Mouse (Mus musculus) kidney, embryonic 15.5 days (tissue): ENCODE results near the gene Dst. TPM values are rescaled to one million over a fixed set of nuclear protein-coding genes. Genes with fewer than 3 reads are reported as not detected.

Experiments used
- ATAC-seq: fragments of 200-750 bp; cut with Nextera tagmentation; replicated peaks from 2 replicates; pipeline ENCODE4 v1.8.0; 2017; ENCODE audit warnings: moderate TSS enrichment; ENCODE audit not compliant: low FRiP score
- H3K27ac ChIP-seq: fragments of 300-500 bp; sonication (generic); 2 replicates; pipeline ENCODE4 v1.5.1; 2015; ENCODE audit warnings: mild to moderate bottlenecking, inconsistent platforms
- H3K27me3 ChIP-seq: fragments of 300-500 bp; sonication (generic); 2 replicates; pipeline ENCODE4 v1.6.1; 2015; ENCODE audit warnings: inconsistent platforms
- H3K36me3 ChIP-seq: fragments of 300-500 bp; sonication (generic); 2 replicates; pipeline ENCODE4 v1.6.1; 2015; ENCODE audit warnings: inconsistent platforms
- H3K4me1 ChIP-seq: fragments of 300-500 bp; sonication (generic); 2 replicates; pipeline ENCODE4 v1.6.1; 2015; ENCODE audit warnings: inconsistent platforms
- H3K4me2 ChIP-seq: fragments of 300-500 bp; sonication (generic); 2 replicates; pipeline ENCODE4 v1.6.1; 2015; ENCODE audit warnings: moderate library complexity, mild to moderate bottlenecking, inconsistent platforms
- H3K4me3 ChIP-seq: fragments of 300-500 bp; sonication (generic); replicated peaks from 2 replicates; pipeline ENCODE4 v1.5.1; 2015; ENCODE audit warnings: mild to moderate bottlenecking, inconsistent platforms
- H3K9ac ChIP-seq: fragments of 300-500 bp; sonication (generic); 2 replicates; pipeline ENCODE4 v1.6.1; 2015; ENCODE audit warnings: mild to moderate bottlenecking, inconsistent platforms
- H3K9me3 ChIP-seq: fragments of 300-500 bp; sonication (generic); replicated peaks from 2 replicates; pipeline ENCODE4 v1.6.1; 2016; ENCODE audit warnings: inconsistent platforms
- WGBS: fragments of 180-500 bp; shearing (Covaris S2); methylation state at CpG from one replicate; pipeline ENCODE4 v1.1.7; 2015; ENCODE audit warnings: mixed read lengths; 5-methylcytosine and 5-hydroxymethylcytosine counted together
- polyA plus RNA-seq: library from polyadenylated mRNA; unstranded; fragments of >200 nt; fragmentation: Nextera tagmentation; extraction: Ambion mirVana; gene quantifications from 2 replicates; pipeline ENCODE4 v1.2.1, GENCODE M21; 2015

The Dst gene
- polyA plus RNA-seq, 1 experiment from 2014 or later = 27.9 TPM

GRCm38 (mm10) chr1:34095173-34095572 lies 187.1 kb downstream of the Dst start:
- 11% methylated on average over 4 of the region's 4 CpGs for WGBS
- H3K27ac ChIP-seq = peak overlapping the region; percentile 63; the same call in 1 of the 2 replicates
- ATAC-seq = peak; percentile 37

GRCm38 (mm10) chr1:34096923-34097322 lies 188.9 kb downstream of the Dst start:
- no peak for ATAC-seq
- no peaks in the 10 kb centered on the region for H3K27me3 ChIP-seq
- no peaks in the 10 kb centered on the region for H3K9me3 ChIP-seq
- H3K27ac ChIP-seq = no peak overlapping the region
- H3K4me3 ChIP-seq = no peak overlapping the region
- H3K36me3 ChIP-seq = no peaks in the 10 kb centered on the region
- no peak overlapping the region for H3K9ac ChIP-seq
- no peak overlapping the region for H3K4me2 ChIP-seq
- WGBS = 50% methylated on average over 3 of the region's 3 CpGs
- H3K4me1 ChIP-seq = peaks cover 28% of the 10 kb centered on the region

More at GRCm38 (mm10) chr1:34095173-34095572, 187.1 kb downstream of the Dst start:
- H3K9ac ChIP-seq = no peak overlapping the region
- H3K9me3 ChIP-seq = no peaks in the 10 kb centered on the region
- H3K4me1 ChIP-seq = peaks cover 30% of the 10 kb centered on the region
- no peaks in the 10 kb centered on the region for H3K27me3 ChIP-seq
- H3K36me3 ChIP-seq = peaks cover under 1% of the 10 kb centered on the region; the same call in 1 of the 2 replicates
- no peak overlapping the region for H3K4me3 ChIP-seq
- H3K4me2 ChIP-seq = no peak overlapping the region

GRCm38 (mm10) chr1:34097640-34098039 lies 189.6 kb downstream of the Dst start:
- Histone ChIP-seq H3K4me3 (no peak overlapping the region), H3K27ac (no peak overlapping the region), H3K36me3 (no peaks in the 10 kb centered on the region), H3K9me3 (no peaks in the 10 kb centered on the region; the same call in 1 of the 2 replicates), H3K9ac (no peak overlapping the region), H3K4me2 (no peak overlapping the region), H3K27me3 (no peaks in the 10 kb centered on the region), H3K4me1 (peaks cover 28% of the 10 kb centered on the region)
- no peak for ATAC-seq
- WGBS = 66% methylated on average over 4 of the region's 4 CpGs

GRCm38 (mm10) chr1:34099439-34099838 lies 191.4 kb downstream of the Dst start:
- no peak overlapping the region for H3K9ac ChIP-seq
- WGBS = 69% methylated on average over 3 of the region's 3 CpGs
- H3K27ac ChIP-seq = no peak overlapping the region
- no peaks in the 10 kb centered on the region for H3K27me3 ChIP-seq
- no peak overlapping the region for H3K4me2 ChIP-seq
- no peaks in the 10 kb centered on the region; the same call in 1 of the 2 replicates for H3K9me3 ChIP-seq
- no peak overlapping the region for H3K4me3 ChIP-seq
- no peak for ATAC-seq
- H3K4me1 ChIP-seq = peaks cover 36% of the 10 kb centered on the region
- H3K36me3 ChIP-seq = no peaks in the 10 kb centered on the region

- Histone ChIP-seq H3K27ac (no peak overlapping the region), H3K27me3 (no peaks in the 10 kb centered on the region), H3K9me3 (no peaks in the 10 kb centered on the region; the same call in 1 of the 2 replicates), H3K36me3 (no peaks in the 10 kb centered on the region), H3K4me1 (peaks cover 35% of the 10 kb centered on the region), H3K4me2 (no peak overlapping the region), H3K9ac (no peak overlapping the region), H3K4me3 (no peak overlapping the region)
- no peak for ATAC-seq
- 22% methylated on average over 4 of the region's 4 CpGs for WGBS
Observed at GRCm38 (mm10) chr1:34100385-34100784, 192.4 kb downstream of the Dst start.

GRCm38 (mm10) chr1:34102604-34103003 lies 194.6 kb downstream of the Dst start:
- H3K9me3 ChIP-seq = no peaks in the 10 kb centered on the region; the same call in 1 of the 2 replicates
- no peak overlapping the region for H3K9ac ChIP-seq
- 86% methylated on average over 2 of the region's 2 CpGs for WGBS
- no peak overlapping the region for H3K4me3 ChIP-seq
- no peak overlapping the region for H3K4me2 ChIP-seq
- H3K36me3 ChIP-seq = no peaks in the 10 kb centered on the region
- H3K27ac ChIP-seq = no peak overlapping the region
- no peaks in the 10 kb centered on the region for H3K27me3 ChIP-seq
- H3K4me1 ChIP-seq = peaks cover 37% of the 10 kb centered on the region
- no peak for ATAC-seq

GRCm38 (mm10) chr1:34103176-34103575 lies 195.2 kb downstream of the Dst start:
- no peaks in the 10 kb centered on the region for H3K36me3 ChIP-seq
- WGBS = 64% methylated on average over 3 of the region's 3 CpGs
- no peaks in the 10 kb centered on the region; the same call in 1 of the 2 replicates for H3K9me3 ChIP-seq
- peak overlapping the region; percentile 40 for H3K4me2 ChIP-seq
- H3K27ac ChIP-seq = peak overlapping the region; percentile 83
- no peak for ATAC-seq
- H3K27me3 ChIP-seq = no peaks in the 10 kb centered on the region
- H3K4me1 ChIP-seq = peaks cover 37% of the 10 kb centered on the region
- H3K9ac ChIP-seq = no peak overlapping the region
- no peak overlapping the region for H3K4me3 ChIP-seq

GRCm38 (mm10) chr1:34103713-34104172 lies 195.7 kb downstream of the Dst start:
- H3K27ac ChIP-seq = peak overlapping the region; percentile 83
- H3K4me1 ChIP-seq = peaks cover 38% of the 10 kb centered on the region
- no peaks in the 10 kb centered on the region for H3K36me3 ChIP-seq
- H3K9me3 ChIP-seq = no peaks in the 10 kb centered on the region; the same call in 1 of the 2 replicates
- no peak overlapping the region for H3K9ac ChIP-seq
- peak overlapping the region; percentile 40 for H3K4me2 ChIP-seq
- no peak overlapping the region for H3K4me3 ChIP-seq
- H3K27me3 ChIP-seq = no peaks in the 10 kb centered on the region
- ATAC-seq = peak; percentile 80
- WGBS = 3% methylated on average over 3 of the region's 3 CpGs

GRCm38 (mm10) chr1:34104846-34105245 lies 196.8 kb downstream of the Dst start:
- 18% methylated on average over 8 of the region's 8 CpGs for WGBS
- Histone ChIP-seq H3K4me3 (no peak overlapping the region), H3K9me3 (no peaks in the 10 kb centered on the region; the same call in 1 of the 2 replicates), H3K4me2 (no peak overlapping the region), H3K9ac (no peak overlapping the region), H3K36me3 (no peaks in the 10 kb centered on the region), H3K4me1 (peaks cover 39% of the 10 kb centered on the region), H3K27ac (0 out of 2 replicates have a peak overlapping the region, but pooled peaks have one; percentile 22), H3K27me3 (no peaks in the 10 kb centered on the region)
- no peak for ATAC-seq

- no peaks in the 10 kb centered on the region for H3K27me3 ChIP-seq
- 13% methylated on average over 8 of the region's 8 CpGs for WGBS
- H3K4me3 ChIP-seq = no peak overlapping the region
- ATAC-seq = no peak
- peaks cover 40% of the 10 kb centered on the region for H3K4me1 ChIP-seq
- H3K36me3 ChIP-seq = no peaks in the 10 kb centered on the region
- H3K4me2 ChIP-seq = no peak overlapping the region
- H3K27ac ChIP-seq = peak overlapping the region; percentile 13
- no peak overlapping the region for H3K9ac ChIP-seq
- H3K9me3 ChIP-seq = no peaks in the 10 kb centered on the region; the same call in 1 of the 2 replicates
Observed at GRCm38 (mm10) chr1:34106606-34107005, 198.6 kb downstream of the Dst start.

- H3K9me3 ChIP-seq = no peaks in the 10 kb centered on the region; the same call in 1 of the 2 replicates
- peak overlapping the region; percentile 13 for H3K27ac ChIP-seq
- H3K36me3 ChIP-seq = no peaks in the 10 kb centered on the region
- 42% methylated on average over 8 of the region's 8 CpGs for WGBS
- peaks cover 40% of the 10 kb centered on the region for H3K4me1 ChIP-seq
- ATAC-seq = no peak
- no peak overlapping the region for H3K4me2 ChIP-seq
- H3K9ac ChIP-seq = no peak overlapping the region
- no peaks in the 10 kb centered on the region for H3K27me3 ChIP-seq
- no peak overlapping the region for H3K4me3 ChIP-seq
Observed at GRCm38 (mm10) chr1:34107076-34107475, 199.1 kb downstream of the Dst start.

GRCm38 (mm10) chr1:34109599-34110210 lies 201.7 kb downstream of the Dst start:
- Histone ChIP-seq H3K9ac (no peak overlapping the region), H3K27ac (no peak overlapping the region), H3K4me3 (no peak overlapping the region), H3K4me1 (peaks cover 33% of the 10 kb centered on the region), H3K27me3 (no peaks in the 10 kb centered on the region), H3K36me3 (no peaks in the 10 kb centered on the region), H3K9me3 (no peaks in the 10 kb centered on the region), H3K4me2 (no peak overlapping the region)
- WGBS = 66% methylated on average over 6 of the region's 6 CpGs
- no peak for ATAC-seq
